Mouse (Mus musculus): ENCODE measurements around the gene Dgki. TPM values are rescaled to one million over a fixed set of nuclear protein-coding genes. Genes with fewer than 3 reads are reported as not detected.

The Dgki gene
- polyA plus RNA-seq, 1 experiment = not detected

DNA sequence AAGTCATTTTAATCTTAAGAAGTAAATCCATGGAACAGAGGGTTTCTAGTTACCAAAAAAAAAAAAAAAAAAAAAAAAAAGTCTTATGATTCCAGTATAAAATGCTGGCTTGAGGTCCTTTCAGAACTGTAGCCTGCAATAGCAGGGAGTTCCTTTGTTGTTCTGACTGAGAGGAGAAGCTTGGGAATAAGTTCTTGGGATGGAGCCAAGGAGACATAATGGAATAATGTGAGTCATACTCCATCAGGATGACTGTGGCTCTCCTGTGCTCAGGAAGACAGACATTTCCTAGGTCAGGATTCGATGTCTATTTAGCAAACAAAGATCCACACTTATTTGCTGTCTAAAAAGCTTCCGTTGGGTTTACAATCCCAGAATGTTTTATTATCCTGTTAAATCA lies 318.3 kb downstream of the Dgki start:
- Histone ChIP-seq H3K79me3 (ENCODE audit: low read depth) (no peaks in the 10 kb centered on the region), H3ac (ENCODE audit: control insufficient read depth, insufficient read length, low read depth) (no peak overlapping the region), H3K36me3 (ENCODE audit: control insufficient read depth, insufficient read depth) (no peaks in the 10 kb centered on the region), H3K4me3 (ENCODE audit: insufficient read depth, poor library complexity, severe bottlenecking) (no peak overlapping the region), H3K79me2 (ENCODE audit: control insufficient read depth, insufficient read depth) (no peaks in the 10 kb centered on the region), H3K27me3 (ENCODE audit: control insufficient read depth, insufficient read depth, insufficient read length) (no peaks in the 10 kb centered on the region)
- no peak for TF ChIP-seq CTCF (IDR thresholded peaks at IDR 0.05; ENCODE audit: control insufficient read depth, insufficient read depth, insufficient read length)
- no peak for TF ChIP-seq MYOG (IDR thresholded peaks at IDR 0.05; ENCODE audit: control insufficient read depth, extremely low read depth, insufficient read length)
- TF ChIP-seq MYOD1 (IDR thresholded peaks at IDR 0.05; ENCODE audit: control insufficient read depth, insufficient read length, low read depth) = no peak
- TF ChIP-seq MAX (IDR thresholded peaks at IDR 0.05) = no peak
- TF ChIP-seq CEBPB (IDR thresholded peaks at IDR 0.05; ENCODE audit: low read depth) = no peak
- TF ChIP-seq FOSL1 (IDR thresholded peaks at IDR 0.05; ENCODE audit: insufficient read depth, low read length, poor library complexity, severe bottlenecking) = no peak
- no peak for TF ChIP-seq USF1 (IDR thresholded peaks at IDR 0.05; ENCODE audit: low read depth)

DNA sequence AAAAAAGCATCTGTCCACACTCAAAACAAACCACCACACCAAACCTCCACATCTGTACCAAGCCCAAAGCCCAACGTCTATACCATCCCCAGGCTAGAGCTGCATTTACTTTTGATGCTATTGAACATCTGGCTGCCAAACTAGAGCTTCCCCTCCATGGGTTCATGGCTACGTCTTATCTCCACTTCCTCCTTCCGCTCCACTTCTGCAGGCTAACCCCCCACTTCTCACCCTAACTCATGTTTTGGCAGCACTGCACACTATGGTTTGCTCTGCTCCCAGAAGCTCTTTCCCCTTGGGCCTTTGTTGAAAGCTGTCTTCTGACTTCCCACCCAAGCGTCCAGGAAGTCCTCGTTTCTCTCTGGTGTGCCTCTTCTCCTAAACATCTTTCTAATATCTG lies 319.5 kb downstream of the Dgki start:
- TF ChIP-seq USF1 (IDR thresholded peaks at IDR 0.05; ENCODE audit: low read depth) (no peak), MAX (IDR thresholded peaks at IDR 0.05) (no peak), FOSL1 (IDR thresholded peaks at IDR 0.05; ENCODE audit: insufficient read depth, low read length, poor library complexity, severe bottlenecking) (no peak), CEBPB (IDR thresholded peaks at IDR 0.05; ENCODE audit: low read depth) (no peak), MYOD1 (IDR thresholded peaks at IDR 0.05; ENCODE audit: control insufficient read depth, insufficient read length, low read depth) (no peak), CTCF (IDR thresholded peaks at IDR 0.05; ENCODE audit: control insufficient read depth, insufficient read depth, insufficient read length) (no peak), MYOG (IDR thresholded peaks at IDR 0.05; ENCODE audit: control insufficient read depth, extremely low read depth, insufficient read length) (no peak)
- no peaks in the 10 kb centered on the region for H3K27me3 ChIP-seq (ENCODE audit: control insufficient read depth, insufficient read depth, insufficient read length)

DNA sequence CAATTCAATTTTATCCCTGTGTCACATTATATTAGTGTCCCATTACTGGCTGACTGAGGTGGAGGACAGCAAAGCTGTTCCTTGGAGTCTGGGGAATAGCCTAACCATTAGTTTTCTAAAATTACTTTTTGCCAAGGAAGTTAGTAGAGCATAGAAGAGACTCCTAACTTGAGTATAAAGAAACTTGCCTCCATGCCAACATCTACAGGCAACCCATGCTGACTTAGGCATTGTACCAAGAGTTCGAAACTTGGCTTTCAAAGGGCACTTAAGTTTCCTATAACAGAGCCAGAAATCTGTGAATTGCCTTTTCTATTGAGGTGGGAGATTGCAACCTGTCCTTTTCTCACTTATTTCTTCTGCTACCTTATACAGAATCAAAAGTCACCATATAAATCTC lies 321.8 kb downstream of the Dgki start:
- Histone ChIP-seq H3K79me3 (ENCODE audit: low read depth) (no peaks in the 10 kb centered on the region), H3K4me3 (ENCODE audit: insufficient read depth, poor library complexity, severe bottlenecking) (no peak overlapping the region), H3ac (ENCODE audit: control insufficient read depth, insufficient read length, low read depth) (no peak overlapping the region), H3K27me3 (ENCODE audit: control insufficient read depth, insufficient read depth, insufficient read length) (no peaks in the 10 kb centered on the region), H3K36me3 (ENCODE audit: control insufficient read depth, insufficient read depth) (no peaks in the 10 kb centered on the region), H3K79me2 (ENCODE audit: control insufficient read depth, insufficient read depth) (no peaks in the 10 kb centered on the region)
- TF ChIP-seq CEBPB (IDR thresholded peaks at IDR 0.05; ENCODE audit: low read depth) = no peak
- TF ChIP-seq CTCF (IDR thresholded peaks at IDR 0.05; ENCODE audit: control insufficient read depth, insufficient read depth, insufficient read length) = no peak
- TF ChIP-seq MAX (IDR thresholded peaks at IDR 0.05) = no peak
- no peak for TF ChIP-seq FOSL1 (IDR thresholded peaks at IDR 0.05; ENCODE audit: insufficient read depth, low read length, poor library complexity, severe bottlenecking)
- no peak for TF ChIP-seq MYOD1 (IDR thresholded peaks at IDR 0.05; ENCODE audit: control insufficient read depth, insufficient read length, low read depth)
- TF ChIP-seq USF1 (IDR thresholded peaks at IDR 0.05; ENCODE audit: low read depth) = no peak

More for the DNA sequence above, 319.5 kb downstream of the Dgki start:
- H3K36me3 ChIP-seq (ENCODE audit: control insufficient read depth, insufficient read depth) = no peaks in the 10 kb centered on the region
- no peak overlapping the region for H3ac ChIP-seq (ENCODE audit: control insufficient read depth, insufficient read length, low read depth)
- H3K79me2 ChIP-seq (ENCODE audit: control insufficient read depth, insufficient read depth) = no peaks in the 10 kb centered on the region
- H3K4me3 ChIP-seq (ENCODE audit: insufficient read depth, poor library complexity, severe bottlenecking) = no peak overlapping the region
- no peaks in the 10 kb centered on the region for H3K79me3 ChIP-seq (ENCODE audit: low read depth)

DNA sequence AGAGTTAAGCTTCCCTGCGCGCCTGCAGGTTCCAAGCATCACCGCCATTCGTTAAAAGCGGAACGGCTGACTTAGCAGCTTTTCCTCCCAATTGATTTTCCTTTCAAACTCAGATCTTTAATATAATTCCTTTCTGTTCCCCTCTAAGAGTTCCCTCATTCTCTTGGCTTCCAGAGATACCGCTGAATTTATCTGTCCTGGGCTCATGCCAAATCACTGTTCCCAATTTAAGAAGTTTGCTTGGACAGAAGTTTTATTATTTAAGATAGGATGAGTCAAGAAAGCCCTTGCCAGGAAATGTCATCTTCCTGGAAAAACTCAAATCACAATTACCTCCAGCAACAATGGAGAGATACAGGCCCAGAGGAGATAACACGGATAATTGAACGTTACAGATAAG lies 326.9 kb downstream of the Dgki start:
- no peak overlapping the region for H3K4me3 ChIP-seq (ENCODE audit: insufficient read depth, poor library complexity, severe bottlenecking)
- no peak overlapping the region for H3ac ChIP-seq (ENCODE audit: control insufficient read depth, insufficient read length, low read depth)
- H3K27me3 ChIP-seq (ENCODE audit: control insufficient read depth, insufficient read depth, insufficient read length) = no peaks in the 10 kb centered on the region
- H3K79me3 ChIP-seq (ENCODE audit: low read depth) = no peaks in the 10 kb centered on the region
- TF ChIP-seq CTCF (IDR thresholded peaks at IDR 0.05; ENCODE audit: control insufficient read depth, insufficient read depth, insufficient read length) = no peak
- H3K36me3 ChIP-seq (ENCODE audit: control insufficient read depth, insufficient read depth) = no peaks in the 10 kb centered on the region
- no peaks in the 10 kb centered on the region for H3K79me2 ChIP-seq (ENCODE audit: control insufficient read depth, insufficient read depth)

DNA sequence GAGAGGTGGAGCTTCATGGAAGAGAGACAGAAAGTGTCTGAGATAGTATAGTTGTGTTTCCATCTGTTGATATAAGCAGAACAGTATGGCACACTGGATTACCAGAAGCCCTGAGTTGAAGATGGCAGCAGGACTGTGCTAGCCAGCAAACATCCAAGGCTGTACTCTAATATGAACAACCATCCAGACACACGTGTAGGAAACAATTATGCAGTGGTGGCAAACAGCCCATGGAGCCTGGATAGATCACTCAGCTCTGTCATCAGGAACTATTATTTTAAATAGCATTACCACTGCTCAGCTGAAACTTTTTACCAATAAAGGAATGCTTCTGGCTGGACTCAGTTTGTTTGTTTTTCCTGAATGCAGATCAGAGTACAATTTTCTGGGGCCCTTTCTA lies 327.5 kb downstream of the Dgki start:
- Histone ChIP-seq H3ac (ENCODE audit: control insufficient read depth, insufficient read length, low read depth) (no peak overlapping the region), H3K27me3 (ENCODE audit: control insufficient read depth, insufficient read depth, insufficient read length) (no peaks in the 10 kb centered on the region)

DNA sequence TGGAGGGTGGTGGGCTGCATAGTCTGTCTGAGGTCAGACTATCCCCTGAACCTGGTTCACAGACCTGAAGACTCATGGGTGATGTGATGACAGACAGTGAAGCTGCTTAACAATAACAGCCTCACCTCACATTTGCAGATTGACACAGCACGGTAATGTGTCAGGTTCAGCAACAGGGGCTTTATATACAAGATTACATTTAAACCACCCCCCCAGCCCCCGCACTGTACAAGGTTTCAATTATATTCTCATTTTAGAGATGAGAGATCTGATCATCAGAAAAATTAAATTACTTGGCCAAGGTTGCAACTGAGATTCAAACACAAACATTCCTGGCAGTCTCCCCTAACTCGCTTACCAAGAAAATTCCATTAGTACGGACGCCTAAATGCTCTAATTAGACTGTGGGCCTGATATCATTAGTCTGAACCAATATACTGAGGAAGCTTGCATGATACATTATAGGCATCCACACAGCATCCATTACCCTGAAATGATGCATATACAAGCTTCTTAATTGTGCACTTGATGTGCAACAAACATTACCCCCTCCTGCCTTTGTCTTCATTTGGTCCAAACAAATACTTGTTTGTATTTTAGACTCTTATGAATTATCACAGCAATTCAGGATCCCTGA lies 330.6 kb downstream of the Dgki start:
- H3ac ChIP-seq (ENCODE audit: control insufficient read depth, insufficient read length, low read depth) = no peak overlapping the region
- no peaks in the 10 kb centered on the region for H3K27me3 ChIP-seq (ENCODE audit: control insufficient read depth, insufficient read depth, insufficient read length)
- no peak for TF ChIP-seq MYOG (IDR thresholded peaks at IDR 0.05; ENCODE audit: control insufficient read depth, extremely low read depth, insufficient read length)
- no peak for TF ChIP-seq FOSL1 (IDR thresholded peaks at IDR 0.05; ENCODE audit: insufficient read depth, low read length, poor library complexity, severe bottlenecking)
- no peak for TF ChIP-seq USF1 (IDR thresholded peaks at IDR 0.05; ENCODE audit: low read depth)
- TF ChIP-seq MAX (IDR thresholded peaks at IDR 0.05) = no peak
- no peak for TF ChIP-seq CEBPB (IDR thresholded peaks at IDR 0.05; ENCODE audit: low read depth)
- TF ChIP-seq MYOD1 (IDR thresholded peaks at IDR 0.05; ENCODE audit: control insufficient read depth, insufficient read length, low read depth) = no peak
- no peak for TF ChIP-seq CTCF (IDR thresholded peaks at IDR 0.05; ENCODE audit: control insufficient read depth, insufficient read depth, insufficient read length)

More for the DNA sequence above, 327.5 kb downstream of the Dgki start:
- H3K79me2 ChIP-seq (ENCODE audit: control insufficient read depth, insufficient read depth) = no peaks in the 10 kb centered on the region
- no peak for TF ChIP-seq CTCF (IDR thresholded peaks at IDR 0.05; ENCODE audit: control insufficient read depth, insufficient read depth, insufficient read length)
- TF ChIP-seq USF1 (IDR thresholded peaks at IDR 0.05; ENCODE audit: low read depth) = no peak
- no peak for TF ChIP-seq MYOD1 (IDR thresholded peaks at IDR 0.05; ENCODE audit: control insufficient read depth, insufficient read length, low read depth)
- no peak for TF ChIP-seq MYOG (IDR thresholded peaks at IDR 0.05; ENCODE audit: control insufficient read depth, extremely low read depth, insufficient read length)
- no peak for TF ChIP-seq CEBPB (IDR thresholded peaks at IDR 0.05; ENCODE audit: low read depth)
- TF ChIP-seq FOSL1 (IDR thresholded peaks at IDR 0.05; ENCODE audit: insufficient read depth, low read length, poor library complexity, severe bottlenecking) = no peak
- TF ChIP-seq MAX (IDR thresholded peaks at IDR 0.05) = no peak
- H3K79me3 ChIP-seq (ENCODE audit: low read depth) = no peaks in the 10 kb centered on the region
- H3K36me3 ChIP-seq (ENCODE audit: control insufficient read depth, insufficient read depth) = no peaks in the 10 kb centered on the region
- H3K4me3 ChIP-seq (ENCODE audit: insufficient read depth, poor library complexity, severe bottlenecking) = no peak overlapping the region

More for the DNA sequence above, 330.6 kb downstream of the Dgki start:
- Histone ChIP-seq H3K79me2 (ENCODE audit: control insufficient read depth, insufficient read depth) (no peaks in the 10 kb centered on the region), H3K36me3 (ENCODE audit: control insufficient read depth, insufficient read depth) (no peaks in the 10 kb centered on the region), H3K79me3 (ENCODE audit: low read depth) (no peaks in the 10 kb centered on the region), H3K4me3 (ENCODE audit: insufficient read depth, poor library complexity, severe bottlenecking) (no peak overlapping the region)
